Mouse (Mus musculus): Measurements from ENCODE around the gene Vmn1r231. TPM values are rescaled to one million over a fixed set of nuclear protein-coding genes. Genes with fewer than 3 reads are reported as not detected.

Vmn1r231 gene
- not detected in 2 replicates for polyA plus RNA-seq (2012; rRNA removed; ENCODE audit: low replicate concordance)

GRCm38 (mm10) chr17:20904991-20905390 lies at the start of gene Vmn1r231:
Gene Vmn1r231 (minus strand): TSS chr17:20905091.

GRCm38 (mm10) chr17:20944985-20945891 lies 40.3 kb upstream of the Vmn1r231 start, which contains the start of gene Ppp2r1a:
Gene Ppp2r1a (plus strand): TSS chr17:20945311.

GRCm38 (mm10) chr17:20919614-20920013 lies 14.7 kb upstream of the Vmn1r231 start, which contains the start of gene Vmn1r232:
Gene Vmn1r232 (minus strand): TSS chr17:20919714.

GRCm38 (mm10) chr17:20840144-20840543 lies 64.7 kb downstream of the Vmn1r231 start, which contains the start of gene Vmn1r230:
Gene Vmn1r230 (plus strand): TSS chr17:20840444.

Other genes starting within 250 kb of the Vmn1r231 start
- not detected in 2 replicates for gene Vmn1r226, start 222.2 kb downstream of the Vmn1r231 start, polyA plus RNA-seq (2012; rRNA removed; ENCODE audit: low replicate concordance)
- gene Vmn1r227, start 175.2 kb downstream of the Vmn1r231 start, polyA plus RNA-seq (2012; rRNA removed; ENCODE audit: low replicate concordance) = not detected in 2 replicates
- not detected in 2 replicates for gene Vmn1r228, start 118.9 kb downstream of the Vmn1r231 start, polyA plus RNA-seq (2012; rRNA removed; ENCODE audit: low replicate concordance)
- gene Vmn1r229, start 93.5 kb downstream of the Vmn1r231 start, polyA plus RNA-seq (2012; rRNA removed; ENCODE audit: low replicate concordance) = not detected in 2 replicates
- gene Vmn1r230, start 64.6 kb downstream of the Vmn1r231 start, polyA plus RNA-seq (2012; rRNA removed; ENCODE audit: low replicate concordance) = not detected in 2 replicates
- gene Vmn1r232, start 14.6 kb upstream of the Vmn1r231 start, polyA plus RNA-seq (2012; rRNA removed; ENCODE audit: low replicate concordance) = not detected in 2 replicates
- 275 and 294 TPM in 2 replicates for gene Ppp2r1a, start 40.2 kb upstream of the Vmn1r231 start, polyA plus RNA-seq (2012; rRNA removed; ENCODE audit: low replicate concordance)
- gene Vmn1r233, start 91.4 kb upstream of the Vmn1r231 start, polyA plus RNA-seq (2012; rRNA removed; ENCODE audit: low replicate concordance) = not detected in 2 replicates
- 4.3 and 4.5 TPM in 2 replicates for gene Zfp160, start 103.8 kb upstream of the Vmn1r231 start, polyA plus RNA-seq (2012; rRNA removed; ENCODE audit: low replicate concordance)